Mouse (Mus musculus): ENCODE data around the gene Aak1.

DNA sequence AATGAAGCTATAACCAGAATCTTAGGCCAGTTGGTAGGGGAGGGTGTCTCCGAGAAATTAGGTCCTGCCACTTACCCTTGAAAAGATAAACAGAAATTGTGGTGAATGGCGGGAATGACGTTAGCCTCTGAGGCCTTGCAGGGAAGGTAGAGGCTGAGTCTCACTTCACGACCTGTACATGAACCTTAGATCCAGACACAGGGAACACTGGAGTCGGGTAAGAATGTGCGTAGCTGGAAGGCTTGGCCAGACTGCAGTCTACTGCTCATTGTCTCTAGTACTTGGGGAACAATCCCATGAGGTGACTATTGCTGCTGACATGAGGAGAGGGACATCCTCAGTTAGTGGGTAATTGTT lies 129.6 kb downstream of the Aak1 start:
- TF ChIP-seq POLR2A (IDR thresholded peaks at IDR 0.05; ENCODE audit: low read depth, low read length) (no peak), CTCF (IDR thresholded peaks at IDR 0.05; ENCODE audit: extremely low read depth, insufficient read depth, insufficient read length, insufficient replicate concordance) (no peak)
